Mouse (Mus musculus): ENCODE measurements around the gene Nxf1. TPM values are rescaled to one million over a fixed set of nuclear protein-coding genes. Genes with fewer than 3 reads are reported as not detected.

Gene Nxf1
- polyA plus RNA-seq, 1 experiment from 2014 or later, result 114 TPM

DNA sequence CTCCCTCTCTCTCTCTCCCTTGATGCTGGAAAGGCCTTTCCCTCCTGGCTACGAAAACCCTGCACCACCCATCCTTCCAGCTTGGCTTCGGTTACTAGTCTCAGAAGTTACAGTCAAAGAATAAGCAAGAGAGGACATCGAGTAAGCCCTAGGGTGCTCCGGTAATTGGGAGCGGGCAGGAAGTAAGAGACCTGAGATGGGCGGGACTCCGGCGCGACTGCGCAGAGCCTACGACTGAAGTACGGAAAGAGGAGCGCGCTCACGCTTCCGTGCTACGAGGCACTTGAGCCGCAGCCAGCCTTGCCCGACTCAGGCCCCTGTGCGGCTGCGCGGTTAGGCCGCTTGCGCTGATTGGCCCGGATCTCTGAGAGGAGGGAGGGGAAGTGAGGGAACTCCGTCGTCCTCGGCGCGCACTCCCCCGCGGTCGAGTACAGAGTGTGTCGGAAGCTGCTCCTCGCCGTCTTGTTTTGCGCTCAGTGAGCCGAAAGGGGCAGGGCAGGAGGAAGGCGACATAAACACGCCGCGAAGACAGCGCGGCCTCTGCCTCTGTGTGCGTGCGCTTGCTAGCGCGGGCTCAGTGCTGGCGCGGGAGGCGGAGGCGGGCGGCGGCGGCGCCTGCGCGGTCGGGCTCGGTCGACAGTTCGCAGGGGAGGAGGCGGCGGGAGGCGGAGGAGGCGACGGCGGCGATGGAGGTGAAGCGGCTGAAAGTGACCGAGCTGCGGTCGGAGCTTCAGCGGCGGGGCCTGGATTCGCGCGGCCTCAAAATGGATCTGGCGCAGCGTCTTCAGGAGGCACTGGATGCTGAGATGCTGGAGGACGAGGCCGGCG, 62.9 kb downstream of the Nxf1 start, which contains the start of gene Hnrnpul2:
TSS of gene Hnrnpul2 (plus strand) at position 415 of the 828 bp plus-strand sequence.
- WGBS, result under 1% methylated on average over 82 of the region's 83 CpGs
- DNase-seq (ENCODE audit: low spot score) (peak; percentile 99), ATAC-seq (replicated peaks; ENCODE audit: low FRiP score, low read depth) (peak; percentile 95)
- H3K9me3 ChIP-seq (replicated peaks; ENCODE audit: low read length), result no peaks in the 10 kb centered on the region
- peak within 1 kb of the TSS; percentile 98 for H3K9ac ChIP-seq (ENCODE audit: low read depth, low read length)
- no peak for TF ChIP-seq CTCF (IDR thresholded peaks at IDR 0.05; ENCODE audit: low read depth)
- H3K27me3 ChIP-seq (ENCODE audit: insufficient read depth, low read length), result no peaks in the 10 kb centered on the region
- H3K27ac ChIP-seq, result peak within 1 kb of the TSS; percentile 99
- H3K4me3 ChIP-seq (replicated peaks; ENCODE audit: low read depth, low read length), result peak within 1 kb of the TSS; percentile 98
- no peaks in the 10 kb centered on the region; the same call in none of the 2 replicates for H3K4me1 ChIP-seq (replicated peaks; ENCODE audit: insufficient read depth, low read length)
- H3K36me3 ChIP-seq (ENCODE audit: insufficient read depth, low read length), result peaks cover 25% of the 10 kb centered on the region
- peak within 1 kb of the TSS; percentile 85 for H3K4me2 ChIP-seq (ENCODE audit: low read length)

Small RNAs within 50 kb of the gene (microRNA-seq; reads per million reads assigned to microRNA genes)
- not detected for gene Mir6992

Other genes starting within 250 kb of the Nxf1 start
- gene Slc22a8, start 165.8 kb upstream of the Nxf1 start, polyA plus RNA-seq (2015; fragmentation: Nextera tagmentation; extraction: Ambion mirVana), result 19.2 and 25.5 TPM in 2 replicates
- gene Slc22a6, start 139.0 kb upstream of the Nxf1 start, polyA plus RNA-seq (2015; fragmentation: Nextera tagmentation; extraction: Ambion mirVana), result 73.8 and 93.1 TPM in 2 replicates
- 0.17 and 0.18 TPM in 2 replicates for gene Chrm1, start 93.3 kb upstream of the Nxf1 start, polyA plus RNA-seq (2015; fragmentation: Nextera tagmentation; extraction: Ambion mirVana)
- 151 and 158 TPM in 2 replicates for gene Slc3a2, start 33.7 kb upstream of the Nxf1 start, polyA plus RNA-seq (2015; fragmentation: Nextera tagmentation; extraction: Ambion mirVana)
- gene Wdr74, start 21.2 kb upstream of the Nxf1 start, polyA plus RNA-seq (2015; fragmentation: Nextera tagmentation; extraction: Ambion mirVana), result 71.3 and 77.7 TPM in 2 replicates
- 0.75 and 1.1 TPM in 2 replicates for gene 1700092M07Rik, start 16.4 kb upstream of the Nxf1 start, polyA plus RNA-seq (2015; fragmentation: Nextera tagmentation; extraction: Ambion mirVana)
- 105 and 115 TPM in 2 replicates for gene Stx5a, start 15.7 kb upstream of the Nxf1 start, polyA plus RNA-seq (2015; fragmentation: Nextera tagmentation; extraction: Ambion mirVana)
- 248 and 286 TPM in 2 replicates for gene Tmem223, start 13.9 kb downstream of the Nxf1 start, polyA plus RNA-seq (2015; fragmentation: Nextera tagmentation; extraction: Ambion mirVana)
- gene Tmem179b, start 17.4 kb downstream of the Nxf1 start, polyA plus RNA-seq (2015; fragmentation: Nextera tagmentation; extraction: Ambion mirVana), result 103 and 113 TPM in 2 replicates
- gene Taf6l, start 29.3 kb downstream of the Nxf1 start, polyA plus RNA-seq (2015; fragmentation: Nextera tagmentation; extraction: Ambion mirVana), result 28.4 and 28.6 TPM in 2 replicates
- gene Polr2g, start 41.5 kb downstream of the Nxf1 start, polyA plus RNA-seq (2015; fragmentation: Nextera tagmentation; extraction: Ambion mirVana), result 185 and 187 TPM in 2 replicates
- 3.6 TPM in 2 replicates for gene Zbtb3, start 45.5 kb downstream of the Nxf1 start, polyA plus RNA-seq (2015; fragmentation: Nextera tagmentation; extraction: Ambion mirVana)
- 32.2 and 35.9 TPM in 2 replicates for gene Ttc9c, start 62.3 kb downstream of the Nxf1 start, polyA plus RNA-seq (2015; fragmentation: Nextera tagmentation; extraction: Ambion mirVana)
- 5.5 and 6.3 TPM in 2 replicates for gene Hnrnpul2, start 62.9 kb downstream of the Nxf1 start, polyA plus RNA-seq (2015; fragmentation: Nextera tagmentation; extraction: Ambion mirVana)
- not detected in 2 replicates for gene AC129217.1, start 72.7 kb downstream of the Nxf1 start, polyA plus RNA-seq (2015; fragmentation: Nextera tagmentation; extraction: Ambion mirVana)
- gene Bscl2, start 80.4 kb downstream of the Nxf1 start, polyA plus RNA-seq (2015; fragmentation: Nextera tagmentation; extraction: Ambion mirVana), result 57.0 and 60.1 TPM in 2 replicates
- 1.5 and 1.6 TPM in 2 replicates for gene Gng3, start 82.1 kb downstream of the Nxf1 start, polyA plus RNA-seq (2015; fragmentation: Nextera tagmentation; extraction: Ambion mirVana)
- 0.85 and 1.1 TPM in 2 replicates for gene Lrrn4cl, start 93.7 kb downstream of the Nxf1 start, polyA plus RNA-seq (2015; fragmentation: Nextera tagmentation; extraction: Ambion mirVana)
- 195 and 206 TPM in 2 replicates for gene Ubxn1, start 114.4 kb downstream of the Nxf1 start, polyA plus RNA-seq (2015; fragmentation: Nextera tagmentation; extraction: Ambion mirVana)
- 94.5 and 97.4 TPM in 2 replicates for gene Uqcc3, start 123.8 kb downstream of the Nxf1 start, polyA plus RNA-seq (2015; fragmentation: Nextera tagmentation; extraction: Ambion mirVana)
- 69.8 and 70.8 TPM in 2 replicates for gene Lbhd1, start 126.7 kb downstream of the Nxf1 start, polyA plus RNA-seq (2015; fragmentation: Nextera tagmentation; extraction: Ambion mirVana)
- not detected in 2 replicates for gene Gm49403, start 126.9 kb downstream of the Nxf1 start, polyA plus RNA-seq (2015; fragmentation: Nextera tagmentation; extraction: Ambion mirVana)
- 69.0 and 76.7 TPM in 2 replicates for gene 1810009A15Rik, start 131.8 kb downstream of the Nxf1 start, polyA plus RNA-seq (2015; fragmentation: Nextera tagmentation; extraction: Ambion mirVana)
- gene Gm49416, start 131.9 kb downstream of the Nxf1 start, polyA plus RNA-seq (2015; fragmentation: Nextera tagmentation; extraction: Ambion mirVana), result not detected in 2 replicates
- 27.4 and 29.8 TPM in 2 replicates for gene Ints5, start 135.9 kb downstream of the Nxf1 start, polyA plus RNA-seq (2015; fragmentation: Nextera tagmentation; extraction: Ambion mirVana)
- gene Ganab, start 141.0 kb downstream of the Nxf1 start, polyA plus RNA-seq (2015; fragmentation: Nextera tagmentation; extraction: Ambion mirVana), result 74.6 and 80.9 TPM in 2 replicates
- 44.0 and 45.1 TPM in 2 replicates for gene B3gat3, start 163.3 kb downstream of the Nxf1 start, polyA plus RNA-seq (2015; fragmentation: Nextera tagmentation; extraction: Ambion mirVana)
- gene Rom1, start 172.3 kb downstream of the Nxf1 start, polyA plus RNA-seq (2015; fragmentation: Nextera tagmentation; extraction: Ambion mirVana), result 5.7 and 6.0 TPM in 2 replicates
- 25.5 and 26.2 TPM in 2 replicates for gene Eml3, start 172.5 kb downstream of the Nxf1 start, polyA plus RNA-seq (2015; fragmentation: Nextera tagmentation; extraction: Ambion mirVana)
- gene Mta2, start 184.8 kb downstream of the Nxf1 start, polyA plus RNA-seq (2015; fragmentation: Nextera tagmentation; extraction: Ambion mirVana), result 103 and 116 TPM in 2 replicates
- gene Tut1, start 196.8 kb downstream of the Nxf1 start, polyA plus RNA-seq (2015; fragmentation: Nextera tagmentation; extraction: Ambion mirVana), result 19.9 and 22.3 TPM in 2 replicates
- 328 and 354 TPM in 2 replicates for gene Eef1g, start 210.0 kb downstream of the Nxf1 start, polyA plus RNA-seq (2015; fragmentation: Nextera tagmentation; extraction: Ambion mirVana)
- gene Ahnak, start 232.2 kb downstream of the Nxf1 start, polyA plus RNA-seq (2015; fragmentation: Nextera tagmentation; extraction: Ambion mirVana), result 22.5 and 27.5 TPM in 2 replicates

Measured in kidney, postnatal 0 days (tissue).